Mouse (Mus musculus) stomach, embryonic 14.5 days (tissue): Measurements from ENCODE around the gene Plcb1. TPM values are rescaled to one million over a fixed set of nuclear protein-coding genes. Genes with fewer than 3 reads are reported as not detected.

Source experiments
- ATAC-seq: fragments of 200-750 bp; cut with Nextera tagmentation; 2 replicates; pipeline ENCODE4 v1.8.0; 2017; ENCODE audit warnings: low read depth, moderate TSS enrichment; ENCODE audit not compliant: insufficient number of reproducible peaks, insufficient read depth, low FRiP score
- H3K27ac ChIP-seq: fragments of 300-500 bp; sonication (generic); 2 replicates; pipeline ENCODE4 v1.5.1; 2014; ENCODE audit warnings: mild to moderate bottlenecking, low read length, moderate library complexity, mixed read lengths
- H3K27me3 ChIP-seq: fragments of 300-500 bp; sonication (generic); 2 replicates; pipeline ENCODE4 v1.6.1; 2014; ENCODE audit warnings: low read length, control low read depth, mixed read lengths; ENCODE audit not compliant: control insufficient read depth, insufficient read depth
- H3K36me3 ChIP-seq: fragments of 300-500 bp; sonication (generic); 2 replicates; pipeline ENCODE4 v1.6.1; 2014; ENCODE audit warnings: mild to moderate bottlenecking, control low read depth, low read length, moderate library complexity, mixed read lengths; ENCODE audit not compliant: control insufficient read depth, insufficient read depth
- H3K4me1 ChIP-seq: fragments of 300-500 bp; sonication (generic); 2 replicates; pipeline ENCODE4 v1.6.1; 2014; ENCODE audit warnings: low read length, control low read depth, mixed read lengths; ENCODE audit not compliant: control insufficient read depth, insufficient read depth
- H3K4me2 ChIP-seq: fragments of 300-500 bp; sonication (generic); replicated peaks from 2 replicates; pipeline ENCODE4 v1.6.1; 2014; ENCODE audit warnings: low read depth, low read length, control low read depth
- H3K4me3 ChIP-seq: fragments of 300-500 bp; sonication (generic); 2 replicates; pipeline ENCODE4 v1.5.1; 2014; ENCODE audit warnings: low read depth, low read length, control low read depth
- H3K9ac ChIP-seq: fragments of 300-500 bp; sonication (generic); replicated peaks from 2 replicates; pipeline ENCODE4 v1.6.1; 2014; ENCODE audit warnings: low read depth, mild to moderate bottlenecking, control low read depth, low read length, moderate library complexity, mixed read lengths
- H3K9me3 ChIP-seq: fragments of 300-500 bp; sonication (generic); 2 replicates; pipeline ENCODE4 v1.6.1; 2016; ENCODE audit warnings: low read depth, low read length, control low read depth; ENCODE audit not compliant: control insufficient read depth
- WGBS: fragments of 180-500 bp; shearing (Covaris S2); extraction: QIAGEN DNeasy Blood & Tissue Kit; methylation state at CpG from one replicate; pipeline ENCODE4 v1.1.7; 2014; 5-methylcytosine and 5-hydroxymethylcytosine counted together
- polyA plus RNA-seq: library from polyadenylated mRNA; unstranded; fragments of >200 nt; fragmentation: Nextera tagmentation; extraction: Ambion mirVana; gene quantifications from 2 replicates; pipeline ENCODE4 v1.2.1, GENCODE M21; 2014

Gene Plcb1
- polyA plus RNA-seq, 1 experiment from 2014 or later: 25.3 TPM

DNA sequence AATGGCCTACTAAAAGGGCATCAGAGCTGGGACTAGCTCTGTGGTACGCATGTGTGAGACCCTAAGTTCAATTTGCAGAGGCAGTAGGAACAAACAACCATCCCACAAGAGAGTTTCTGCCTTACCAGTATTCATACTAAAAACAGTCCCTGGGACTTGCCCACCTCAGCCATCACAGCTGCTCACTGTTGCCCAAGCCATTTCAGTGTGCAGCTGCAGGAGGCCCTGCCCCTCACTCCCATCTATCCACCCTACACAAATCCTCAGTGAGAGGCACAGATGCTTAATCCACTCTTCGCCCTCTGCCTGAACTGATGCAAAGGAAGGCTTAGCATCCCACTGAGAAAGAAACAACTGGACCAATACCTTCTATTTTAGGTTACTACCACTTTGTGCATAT is 703.3 kb downstream of the Plcb1 start:
- Histone ChIP-seq H3K36me3 (no peaks in the 10 kb centered on the region), H3K4me2 (no peak overlapping the region), H3K27me3 (no peaks in the 10 kb centered on the region), H3K9me3 (no peaks in the 10 kb centered on the region), H3K4me1 (no peaks in the 10 kb centered on the region), H3K9ac (no peak overlapping the region), H3K27ac (no peak overlapping the region), H3K4me3 (no peak overlapping the region)
- ATAC-seq: no peak
- WGBS: 93% methylated on average over 2 of the region's 2 CpGs

DNA sequence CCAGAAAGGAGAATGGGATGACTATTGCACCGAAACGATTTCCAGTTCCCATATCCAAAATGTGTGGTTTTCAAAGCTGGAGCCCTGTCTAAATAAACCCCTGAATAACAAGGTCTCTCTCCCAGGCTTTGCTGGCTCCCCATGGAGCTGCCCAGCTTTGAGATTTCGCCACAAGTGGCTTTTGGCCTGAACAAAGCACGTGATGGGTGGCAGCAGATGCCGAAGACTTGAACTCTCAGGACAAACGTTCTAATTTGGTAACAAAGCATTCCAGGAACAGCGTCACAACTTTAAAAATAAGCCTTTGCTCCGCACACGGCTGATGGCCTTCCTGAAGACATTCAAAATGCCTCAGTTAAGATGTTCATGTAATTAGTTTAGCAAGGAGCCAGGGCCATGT is 706.9 kb downstream of the Plcb1 start:
- ATAC-seq: no peak
- Histone ChIP-seq H3K9me3 (no peaks in the 10 kb centered on the region), H3K36me3 (no peaks in the 10 kb centered on the region), H3K4me1 (no peaks in the 10 kb centered on the region), H3K27me3 (no peaks in the 10 kb centered on the region), H3K4me3 (no peak overlapping the region), H3K27ac (no peak overlapping the region), H3K9ac (no peak overlapping the region), H3K4me2 (no peak overlapping the region)
- 76% methylated on average over 9 of the region's 9 CpGs for WGBS

DNA sequence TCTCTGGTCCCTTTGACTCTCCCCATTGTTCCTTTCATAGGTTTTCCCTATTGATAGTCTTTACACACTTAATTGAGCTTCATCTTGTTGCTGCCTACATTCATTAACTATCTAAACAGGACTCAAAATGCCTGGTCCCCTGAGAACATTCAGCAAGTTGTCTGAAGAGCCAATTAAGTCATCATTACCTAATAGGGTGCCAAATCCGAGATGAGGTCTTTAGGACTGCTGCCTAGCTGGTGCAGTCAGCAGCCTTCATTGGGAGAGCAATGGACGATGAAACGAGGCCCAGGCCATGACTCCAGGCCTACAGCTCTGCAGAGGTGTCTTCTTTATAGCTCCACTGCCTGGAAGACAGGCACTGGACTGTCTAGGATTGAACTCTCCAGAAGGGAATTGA is 710.7 kb downstream of the Plcb1 start:
- H3K9ac ChIP-seq: no peak overlapping the region
- no peaks in the 10 kb centered on the region for H3K27me3 ChIP-seq
- H3K27ac ChIP-seq: no peak overlapping the region
- no peaks in the 10 kb centered on the region for H3K9me3 ChIP-seq
- 64% methylated on average over 3 of the region's 3 CpGs for WGBS
- H3K4me3 ChIP-seq: no peak overlapping the region
- H3K36me3 ChIP-seq: no peaks in the 10 kb centered on the region
- H3K4me2 ChIP-seq: no peak overlapping the region
- ATAC-seq: no peak
- no peaks in the 10 kb centered on the region for H3K4me1 ChIP-seq

DNA sequence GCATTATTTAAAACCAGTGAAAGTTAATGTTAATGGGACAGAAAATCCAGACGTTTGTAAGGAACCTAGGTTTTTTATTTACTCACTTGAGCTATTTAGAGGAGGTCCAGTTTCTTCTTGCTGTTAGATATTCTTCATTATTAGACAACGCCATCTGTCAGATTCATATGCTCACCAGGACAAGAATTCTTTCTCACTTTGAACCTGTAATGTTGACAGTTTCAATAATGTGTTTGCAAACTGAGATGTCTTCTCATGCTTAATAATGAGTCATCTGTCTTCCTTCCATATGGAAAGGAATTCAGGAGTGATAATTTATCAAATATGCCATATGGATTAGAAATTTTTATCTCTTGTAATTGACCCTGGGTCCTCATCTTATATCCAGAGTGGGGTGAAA is 711.4 kb downstream of the Plcb1 start:
- H3K27me3 ChIP-seq: no peaks in the 10 kb centered on the region
- 56% methylated on average over 2 of the region's 2 CpGs for WGBS
- no peaks in the 10 kb centered on the region for H3K4me1 ChIP-seq
- H3K9ac ChIP-seq: no peak overlapping the region
- no peaks in the 10 kb centered on the region for H3K9me3 ChIP-seq
- H3K27ac ChIP-seq: no peak overlapping the region
- no peak for ATAC-seq
- no peak overlapping the region for H3K4me3 ChIP-seq
- H3K4me2 ChIP-seq: no peak overlapping the region
- H3K36me3 ChIP-seq: no peaks in the 10 kb centered on the region

DNA sequence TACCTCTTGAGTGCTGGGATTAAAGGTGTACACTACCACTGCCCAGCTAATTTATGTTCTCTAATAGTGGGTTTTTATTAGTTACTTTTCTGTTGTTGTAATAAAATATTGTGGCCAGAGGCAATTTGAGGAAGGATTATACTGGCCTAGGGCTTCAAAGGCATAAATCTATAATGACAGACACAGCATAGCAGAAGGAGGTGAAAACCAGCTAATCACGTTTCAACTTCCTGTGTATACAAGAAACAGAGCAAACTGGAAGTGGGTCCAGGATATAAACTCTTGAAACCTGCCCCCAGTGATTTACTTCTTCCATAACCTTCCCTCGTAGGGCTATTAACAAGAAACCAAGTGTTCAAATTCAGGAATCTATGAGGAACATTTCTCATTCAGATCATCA is 715.0 kb downstream of the Plcb1 start:
- H3K9me3 ChIP-seq: no peaks in the 10 kb centered on the region
- no peaks in the 10 kb centered on the region for H3K4me1 ChIP-seq
- no peak overlapping the region for H3K9ac ChIP-seq
- H3K36me3 ChIP-seq: no peaks in the 10 kb centered on the region
- H3K27me3 ChIP-seq: no peaks in the 10 kb centered on the region
- no peak overlapping the region for H3K27ac ChIP-seq
- WGBS: 41% methylated on average over 2 of the region's 2 CpGs
- no peak overlapping the region for H3K4me3 ChIP-seq
- no peak overlapping the region for H3K4me2 ChIP-seq
- no peak for ATAC-seq

DNA sequence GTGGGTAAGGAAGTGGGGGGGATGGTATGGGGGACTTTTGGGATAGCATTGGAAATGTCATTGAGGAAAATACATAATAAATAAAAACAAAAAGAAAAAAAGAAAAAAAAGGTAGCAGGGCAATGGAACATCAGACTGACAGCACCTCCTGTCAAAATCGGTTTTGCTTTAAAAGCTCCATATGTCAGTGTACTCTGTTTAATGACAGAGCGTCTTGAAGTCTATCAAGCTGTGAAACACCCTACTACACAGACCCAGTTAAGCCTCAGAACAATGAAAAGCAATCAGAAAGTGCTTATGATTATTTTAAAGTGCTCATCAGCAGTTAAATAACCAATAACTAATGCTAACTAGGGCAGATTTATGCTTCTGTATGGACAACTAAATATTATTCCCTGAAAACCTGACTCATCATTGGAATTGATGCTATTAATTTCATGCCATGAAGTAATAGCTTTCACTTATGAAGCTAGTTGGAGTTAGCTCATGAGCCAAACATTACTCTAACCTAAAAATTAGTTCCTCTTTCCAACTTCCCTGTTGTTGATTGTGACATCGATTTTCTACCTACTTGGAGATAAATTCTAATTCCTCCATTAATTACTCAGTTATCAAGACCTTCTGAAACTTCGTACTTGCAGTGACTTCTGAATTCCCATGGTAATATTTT is 717.6 kb downstream of the Plcb1 start:
- 85% methylated on average over 4 of the region's 4 CpGs for WGBS
- ATAC-seq: no peak
- Histone ChIP-seq H3K9me3 (no peaks in the 10 kb centered on the region), H3K4me2 (no peak overlapping the region), H3K4me1 (no peaks in the 10 kb centered on the region), H3K27ac (no peak overlapping the region), H3K4me3 (no peak overlapping the region), H3K9ac (no peak overlapping the region), H3K27me3 (no peaks in the 10 kb centered on the region), H3K36me3 (no peaks in the 10 kb centered on the region)

DNA sequence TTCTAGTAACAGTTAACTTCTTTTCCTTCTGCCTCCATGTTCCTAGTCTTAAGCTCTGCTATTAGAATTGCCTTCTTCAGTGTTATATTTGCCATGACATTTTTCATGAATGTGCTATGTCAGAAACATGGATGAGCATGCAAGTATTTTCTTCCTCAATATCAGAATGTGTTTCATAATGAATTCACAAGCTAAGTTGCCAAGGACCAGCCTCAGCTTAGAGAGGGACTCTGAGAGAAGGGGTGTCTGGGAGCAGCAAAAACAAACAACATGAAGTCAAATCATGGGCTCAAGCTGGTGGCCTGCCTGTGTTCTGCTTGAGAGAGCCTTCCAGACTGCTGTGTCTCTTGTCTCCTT is 718.1 kb downstream of the Plcb1 start:
- H3K4me2 ChIP-seq: no peak overlapping the region
- no peaks in the 10 kb centered on the region for H3K9me3 ChIP-seq
- no peak overlapping the region for H3K27ac ChIP-seq
- ATAC-seq: no peak
- H3K36me3 ChIP-seq: no peaks in the 10 kb centered on the region
- no peaks in the 10 kb centered on the region for H3K4me1 ChIP-seq
- no peak overlapping the region for H3K9ac ChIP-seq
- no peaks in the 10 kb centered on the region for H3K27me3 ChIP-seq
- H3K4me3 ChIP-seq: no peak overlapping the region

DNA sequence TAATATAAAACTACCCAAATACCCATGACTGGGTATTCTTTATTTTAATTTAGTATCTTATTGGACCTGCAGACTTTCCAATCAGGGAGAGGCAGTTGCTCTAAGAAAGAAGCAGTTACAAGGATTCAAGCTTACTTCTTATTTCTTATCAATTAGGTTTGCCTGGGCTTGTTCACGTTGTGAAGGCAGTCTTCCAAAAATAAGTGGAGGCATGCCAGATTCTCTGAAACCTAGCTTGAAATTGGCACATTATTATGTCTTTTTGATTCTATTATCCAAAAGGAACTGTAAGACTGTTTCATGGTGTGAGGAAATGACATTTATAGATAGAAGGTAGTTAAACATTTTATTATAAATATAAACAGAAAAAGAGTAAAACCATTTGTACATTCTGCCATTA is 721.2 kb downstream of the Plcb1 start:
- H3K4me1 ChIP-seq: no peaks in the 10 kb centered on the region
- no peak for ATAC-seq
- WGBS: 60% methylated on average over 1 of the region's 1 CpGs
- no peak overlapping the region for H3K9ac ChIP-seq
- no peaks in the 10 kb centered on the region for H3K9me3 ChIP-seq
- H3K36me3 ChIP-seq: no peaks in the 10 kb centered on the region
- no peak overlapping the region for H3K4me3 ChIP-seq
- no peaks in the 10 kb centered on the region for H3K27me3 ChIP-seq
- H3K4me2 ChIP-seq: no peak overlapping the region
- H3K27ac ChIP-seq: no peak overlapping the region

DNA sequence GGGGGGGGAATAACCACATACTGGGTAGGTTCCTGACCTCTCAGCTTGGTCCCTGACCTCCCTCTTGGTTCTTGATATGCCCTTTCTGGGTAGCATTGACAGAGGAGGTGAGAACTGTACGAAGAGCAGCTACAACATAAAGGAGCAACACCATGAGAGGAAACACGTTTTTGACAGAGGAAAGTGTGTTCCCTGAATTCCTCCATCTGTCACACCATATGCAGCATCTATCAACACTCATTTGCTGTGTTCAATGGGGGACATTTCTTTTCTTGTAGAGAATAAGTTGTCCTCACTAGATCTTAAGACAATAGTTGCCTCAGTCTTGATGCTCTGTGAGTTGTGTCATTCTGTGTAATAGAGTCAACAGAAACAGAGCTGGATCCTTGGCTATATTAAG is 733.1 kb downstream of the Plcb1 start:
- 75% methylated on average over 2 of the region's 2 CpGs for WGBS
- no peaks in the 10 kb centered on the region for H3K27me3 ChIP-seq

More for the DNA sequence above, 733.1 kb downstream of the Plcb1 start:
- Histone ChIP-seq H3K36me3 (no peaks in the 10 kb centered on the region), H3K4me2 (no peak overlapping the region), H3K4me1 (no peaks in the 10 kb centered on the region), H3K9ac (no peak overlapping the region), H3K4me3 (no peak overlapping the region), H3K27ac (no peak overlapping the region), H3K9me3 (no peaks in the 10 kb centered on the region)
- ATAC-seq: no peak
